Mouse (Mus musculus) olfactory bulb, adult 2 months (tissue): ENCODE data around the gene Cox10.

Source experiments
- CTCF ChIP-seq: fragments of 200-500 bp; IDR thresholded peaks from 2 replicates; pipeline ENCODE4 v1.5.1; 2012; ENCODE audit warnings: low read depth, mild to moderate bottlenecking, low read length, moderate library complexity; ENCODE audit not compliant: insufficient read depth
- POLR2A ChIP-seq: fragments of 200-500 bp; IDR thresholded peaks from 2 replicates; pipeline ENCODE4 v1.6.1; 2012; ENCODE audit warnings: mild to moderate bottlenecking, low read depth, low read length, moderate library complexity; ENCODE audit not compliant: insufficient read depth

DNA sequence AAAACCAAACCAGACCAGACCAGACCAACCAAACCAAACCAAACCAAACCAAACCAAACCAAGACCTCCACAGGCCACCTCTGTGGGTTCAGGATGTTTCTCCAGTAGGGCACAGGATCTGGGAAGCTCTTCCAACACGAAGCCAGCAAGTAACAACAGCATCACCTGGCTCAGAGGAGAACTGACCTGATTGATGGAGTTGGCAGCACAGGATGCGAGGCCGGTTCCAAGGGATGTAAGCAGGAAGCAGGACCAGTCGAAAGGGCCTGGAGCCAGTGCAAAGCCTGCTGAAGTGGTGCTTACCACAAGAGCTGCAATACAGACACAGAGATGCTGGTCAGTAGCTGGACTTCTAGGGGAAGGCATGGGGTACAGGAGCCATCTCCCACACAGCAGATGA lies 34.2 kb downstream of the Cox10 start:
- TF ChIP-seq CTCF (no peak), POLR2A (no peak)
